Mouse (Mus musculus): ENCODE measurements at regions not wholly inside any gene's neighbourhood (a gene's known extent, or its start where the extent isn't known, plus 50 kb on each side); places are given as distances from the start of the nearest gene placed in this dataset.
A peak's percentile ranks its signal among the peaks of the same experiment; 100 is the strongest.

DNA sequence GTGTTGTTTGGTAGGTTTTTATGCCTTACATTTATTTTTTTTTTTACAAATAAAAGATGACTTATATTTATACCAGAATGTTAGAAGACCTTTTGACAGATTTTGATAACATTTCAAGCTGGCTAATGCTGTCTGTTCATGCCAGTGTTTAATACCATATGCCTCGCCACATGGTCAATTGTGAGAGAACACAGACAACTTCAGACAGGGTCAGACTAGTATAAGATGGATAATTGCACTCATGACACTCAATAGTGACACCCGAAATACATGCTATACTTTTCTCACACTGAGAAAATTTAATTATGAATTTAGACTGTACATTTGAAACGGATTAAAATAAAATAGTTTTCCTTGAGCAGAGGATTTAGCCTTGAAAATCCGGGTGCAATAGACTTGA lies 769.9 kb downstream of the Slitrk6 start:
- no peak overlapping the region for H3K4me2 ChIP-seq

DNA sequence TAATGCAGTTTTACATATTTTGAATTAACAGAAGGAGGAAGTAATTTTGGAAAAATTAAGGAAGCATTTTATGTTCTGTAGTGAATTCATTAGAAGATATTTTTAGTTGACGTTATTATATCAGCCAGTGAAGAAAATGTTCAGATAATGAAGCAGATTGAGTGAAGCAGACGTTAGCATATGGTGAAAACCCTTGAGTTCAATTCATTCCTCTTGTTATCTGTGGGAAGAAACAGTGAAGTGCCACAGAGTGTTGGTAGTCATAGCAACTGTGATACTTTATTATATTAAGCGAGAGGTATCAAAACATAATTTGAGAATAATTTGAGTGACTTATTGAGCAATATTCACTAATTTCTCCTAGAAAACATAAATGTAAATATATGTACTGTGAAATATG lies 796.9 kb downstream of the Slitrk6 start:
- H3K27ac ChIP-seq: no peak overlapping the region

More for the DNA sequence above, 769.9 kb downstream of the Slitrk6 start:
- H3K4me3 ChIP-seq: no peak overlapping the region
- WGBS: 57% methylated on average over 4 of the region's 4 CpGs
- H3K27me3 ChIP-seq: no peaks in the 10 kb centered on the region
- H3K27ac ChIP-seq: no peak overlapping the region
- no peaks in the 10 kb centered on the region for H3K36me3 ChIP-seq
- no peak overlapping the region for H3K9ac ChIP-seq
- no peak for ATAC-seq (ENCODE audit: insufficient number of reproducible peaks, insufficient read depth, low FRiP score, low TSS enrichment, low read depth)
- H3K9me3 ChIP-seq: no peaks in the 10 kb centered on the region
- H3K4me1 ChIP-seq: no peaks in the 10 kb centered on the region

GRCm38 (mm10) chr14:109941944-109942343 lies 813.0 kb downstream of the Slitrk6 start:
- no peak overlapping the region for H3K9ac ChIP-seq
- H3K27me3 ChIP-seq: no peaks in the 10 kb centered on the region
- no peak overlapping the region for H3K4me2 ChIP-seq
- ATAC-seq (ENCODE audit: insufficient number of reproducible peaks, insufficient read depth, low FRiP score, low TSS enrichment, low read depth): no peak
- no peaks in the 10 kb centered on the region for H3K9me3 ChIP-seq
- H3K36me3 ChIP-seq: no peaks in the 10 kb centered on the region
- WGBS: 85% methylated on average over 4 of the region's 4 CpGs
- no peak overlapping the region for H3K4me3 ChIP-seq
- no peaks in the 10 kb centered on the region for H3K4me1 ChIP-seq
- no peak overlapping the region for H3K27ac ChIP-seq

More for the DNA sequence above, 796.9 kb downstream of the Slitrk6 start:
- Histone ChIP-seq H3K4me2 (no peak overlapping the region), H3K36me3 (no peaks in the 10 kb centered on the region), H3K4me1 (no peaks in the 10 kb centered on the region), H3K9ac (no peak overlapping the region), H3K27me3 (no peaks in the 10 kb centered on the region), H3K9me3 (no peaks in the 10 kb centered on the region), H3K4me3 (no peak overlapping the region)
- ATAC-seq (ENCODE audit: insufficient number of reproducible peaks, insufficient read depth, low FRiP score, low TSS enrichment, low read depth): no peak
- 87% methylated on average over 3 of the region's 3 CpGs for WGBS

DNA sequence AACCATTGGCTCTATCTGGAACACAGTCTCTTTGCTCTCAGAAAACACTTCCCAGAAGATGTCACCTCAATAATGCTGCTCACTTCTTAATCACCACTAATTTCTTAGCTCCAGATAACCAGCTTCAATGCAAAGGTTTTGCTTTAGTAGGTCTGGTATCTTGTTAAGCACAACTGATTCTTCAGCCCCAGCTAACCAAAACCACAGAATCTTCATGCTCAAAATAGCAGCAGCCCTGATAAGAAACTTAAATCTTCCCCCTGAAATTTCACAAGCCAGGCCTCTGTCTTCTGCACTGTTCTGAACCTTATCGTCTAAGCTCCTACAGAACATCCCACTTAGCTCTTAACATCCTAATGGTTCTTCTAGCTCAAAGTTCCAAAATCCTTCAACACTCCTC lies 813.8 kb downstream of the Slitrk6 start:
- WGBS: 85% methylated on average over 1 of the region's 1 CpGs
- ATAC-seq (ENCODE audit: insufficient number of reproducible peaks, insufficient read depth, low FRiP score, low TSS enrichment, low read depth): no peak

GRCm38 (mm10) chr14:109937432-109937831 lies 817.5 kb downstream of the Slitrk6 start:
- Histone ChIP-seq H3K36me3 (no peaks in the 10 kb centered on the region), H3K4me1 (no peaks in the 10 kb centered on the region), H3K4me3 (no peak overlapping the region), H3K9me3 (no peaks in the 10 kb centered on the region), H3K9ac (no peak overlapping the region), H3K27ac (no peak overlapping the region), H3K27me3 (no peaks in the 10 kb centered on the region), H3K4me2 (no peak overlapping the region)
- ATAC-seq (ENCODE audit: insufficient number of reproducible peaks, insufficient read depth, low FRiP score, low TSS enrichment, low read depth): no peak
- 85% methylated on average over 6 of the region's 6 CpGs for WGBS

More for the DNA sequence above, 813.8 kb downstream of the Slitrk6 start:
- no peak overlapping the region for H3K27ac ChIP-seq
- H3K9ac ChIP-seq: no peak overlapping the region
- no peaks in the 10 kb centered on the region for H3K36me3 ChIP-seq
- no peaks in the 10 kb centered on the region for H3K4me1 ChIP-seq
- no peak overlapping the region for H3K4me2 ChIP-seq
- H3K4me3 ChIP-seq: no peak overlapping the region
- H3K27me3 ChIP-seq: no peaks in the 10 kb centered on the region
- H3K9me3 ChIP-seq: no peaks in the 10 kb centered on the region

GRCm38 (mm10) chr14:109928977-109929376 lies 826.0 kb downstream of the Slitrk6 start:
- no peaks in the 10 kb centered on the region for H3K9me3 ChIP-seq
- no peak for ATAC-seq (ENCODE audit: insufficient number of reproducible peaks, insufficient read depth, low FRiP score, low TSS enrichment, low read depth)
- no peak overlapping the region for H3K4me3 ChIP-seq
- no peaks in the 10 kb centered on the region for H3K27me3 ChIP-seq
- no peak overlapping the region for H3K9ac ChIP-seq
- WGBS: 91% methylated on average over 7 of the region's 7 CpGs
- no peak overlapping the region for H3K27ac ChIP-seq
- H3K36me3 ChIP-seq: no peaks in the 10 kb centered on the region
- H3K4me2 ChIP-seq: no peak overlapping the region
- no peaks in the 10 kb centered on the region for H3K4me1 ChIP-seq

DNA sequence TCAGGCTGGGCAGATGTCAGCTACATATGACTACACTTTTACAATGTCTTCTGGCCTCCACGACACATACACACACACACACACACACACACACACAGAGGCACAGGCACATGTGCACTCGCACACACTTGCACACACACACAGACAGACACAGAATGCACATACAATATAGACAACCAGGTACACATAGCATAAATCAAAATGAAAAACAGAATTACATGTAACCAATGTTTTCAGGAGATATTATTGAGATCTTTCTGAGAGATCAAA lies 863.1 kb downstream of the Slitrk6 start:
- ATAC-seq (ENCODE audit: insufficient number of reproducible peaks, insufficient read depth, low FRiP score, low TSS enrichment, low read depth): no peak
- Histone ChIP-seq H3K36me3 (no peaks in the 10 kb centered on the region), H3K4me1 (no peaks in the 10 kb centered on the region), H3K4me3 (no peak overlapping the region), H3K4me2 (no peak overlapping the region), H3K27ac (no peak overlapping the region), H3K27me3 (no peaks in the 10 kb centered on the region), H3K9me3 (no peaks in the 10 kb centered on the region), H3K9ac (no peak overlapping the region)
- 84% methylated on average over 2 of the region's 2 CpGs for WGBS

GRCm38 (mm10) chr14:109891151-109891895 lies 863.6 kb downstream of the Slitrk6 start:
- WGBS: 58% methylated on average over 3 of the region's 3 CpGs
- ATAC-seq (ENCODE audit: insufficient number of reproducible peaks, insufficient read depth, low FRiP score, low TSS enrichment, low read depth): 0 out of 2 replicates have a peak, but pooled peaks have one; percentile 15

GRCm38 (mm10) chr14:109876950-109877663 lies 877.8 kb downstream of the Slitrk6 start:
- Histone ChIP-seq H3K27ac (no peak overlapping the region), H3K4me3 (no peak overlapping the region), H3K27me3 (no peaks in the 10 kb centered on the region), H3K4me2 (no peak overlapping the region), H3K9me3 (no peaks in the 10 kb centered on the region), H3K36me3 (no peaks in the 10 kb centered on the region), H3K9ac (no peak overlapping the region), H3K4me1 (no peaks in the 10 kb centered on the region)
- WGBS: 64% methylated on average over 1 of the region's 1 CpGs
- ATAC-seq (ENCODE audit: insufficient number of reproducible peaks, insufficient read depth, low FRiP score, low TSS enrichment, low read depth): no peak

More at GRCm38 (mm10) chr14:109891151-109891895, 863.6 kb downstream of the Slitrk6 start:
- Histone ChIP-seq H3K27me3 (no peaks in the 10 kb centered on the region), H3K9me3 (no peaks in the 10 kb centered on the region), H3K36me3 (no peaks in the 10 kb centered on the region), H3K4me1 (no peaks in the 10 kb centered on the region), H3K9ac (no peak overlapping the region), H3K27ac (no peak overlapping the region), H3K4me2 (no peak overlapping the region), H3K4me3 (no peak overlapping the region)

DNA sequence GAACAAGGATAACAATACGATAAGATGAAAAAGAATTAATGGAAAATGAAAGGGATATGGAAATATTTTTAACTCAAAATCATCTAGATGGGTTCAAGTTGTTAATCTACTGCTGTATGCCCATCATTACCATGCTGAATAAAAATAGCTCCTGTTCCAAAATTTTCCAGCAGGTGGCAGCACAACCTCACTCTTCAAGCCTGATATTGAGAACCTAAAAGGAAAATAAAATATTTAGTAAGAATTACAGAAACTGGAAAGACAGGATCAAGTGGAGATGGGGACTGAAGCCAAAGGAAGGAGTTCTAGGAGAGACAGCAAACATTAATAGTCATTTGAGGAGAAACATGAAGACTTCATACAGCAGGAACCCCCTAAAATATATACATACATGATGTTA lies 880.7 kb downstream of the Slitrk6 start:
- no peak for ATAC-seq (ENCODE audit: insufficient number of reproducible peaks, insufficient read depth, low FRiP score, low TSS enrichment, low read depth)

DNA sequence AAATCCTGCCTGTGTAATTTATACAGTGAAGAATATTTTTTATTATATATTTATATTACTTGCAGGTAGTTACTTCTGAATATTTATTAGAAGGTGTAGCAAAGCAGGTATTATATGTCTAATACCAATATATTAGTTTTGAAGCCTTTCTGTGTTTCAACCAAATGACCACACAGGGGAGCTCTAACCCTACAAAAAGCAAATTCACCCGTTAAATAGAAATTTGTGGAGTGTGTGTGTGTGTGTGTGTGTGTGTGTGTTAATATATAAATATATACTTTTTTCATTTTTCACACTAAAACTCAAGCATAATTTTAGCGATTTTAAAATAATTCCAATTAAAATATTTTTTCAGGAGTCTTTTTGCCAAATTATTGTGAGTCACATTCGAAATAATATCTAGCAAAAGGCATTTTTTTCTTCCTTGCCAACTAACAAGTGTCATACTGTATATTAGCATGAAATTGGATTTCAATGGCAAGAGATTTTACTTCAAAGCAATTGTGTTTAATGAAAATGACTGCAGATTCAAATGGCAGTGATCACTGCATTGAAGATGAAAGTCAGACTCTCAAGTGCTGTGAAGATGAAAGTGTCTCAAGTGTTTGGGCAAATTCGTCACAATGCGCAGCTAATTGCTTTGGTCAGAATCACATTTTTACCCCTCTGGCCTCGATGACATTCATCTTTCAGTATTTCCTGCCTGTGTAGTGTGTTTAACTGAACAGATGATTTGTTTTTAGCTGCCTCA lies 914.4 kb downstream of the Slitrk6 start:
- Histone ChIP-seq H3K9me3 (no peaks in the 10 kb centered on the region), H3K27ac (no peak overlapping the region), H3K36me3 (no peaks in the 10 kb centered on the region), H3K9ac (no peak overlapping the region), H3K4me3 (no peak overlapping the region), H3K4me1 (no peaks in the 10 kb centered on the region), H3K27me3 (no peaks in the 10 kb centered on the region), H3K4me2 (no peak overlapping the region)
- 32% methylated on average over 6 of the region's 6 CpGs for WGBS
- ATAC-seq (ENCODE audit: insufficient number of reproducible peaks, insufficient read depth, low FRiP score, low TSS enrichment, low read depth): no peak

More for the DNA sequence above, 880.7 kb downstream of the Slitrk6 start:
- Histone ChIP-seq H3K36me3 (no peaks in the 10 kb centered on the region), H3K9ac (no peak overlapping the region), H3K4me1 (no peaks in the 10 kb centered on the region), H3K27me3 (no peaks in the 10 kb centered on the region), H3K4me2 (no peak overlapping the region), H3K27ac (no peak overlapping the region), H3K9me3 (no peaks in the 10 kb centered on the region), H3K4me3 (no peak overlapping the region)
- WGBS: 3% methylated on average over 1 of the region's 1 CpGs
